Mouse (Mus musculus) hindbrain, postnatal 0 days (tissue): ENCODE results near the gene Etfrf1. TPM values are rescaled to one million over a fixed set of nuclear protein-coding genes. Genes with fewer than 3 reads are reported as not detected.

Source experiments
- ATAC-seq: fragments of 200-750 bp; cut with Nextera tagmentation; 2 replicates; pipeline ENCODE4 v1.8.0; 2017; ENCODE audit warnings: mild to moderate bottlenecking, moderate TSS enrichment, moderate library complexity
- DNase-seq: peaks from one replicate; pipeline ENCODE4 v3.0.0-alpha.2; 2015; ENCODE audit warnings: low spot score
- H3K27ac ChIP-seq: fragments of 300-500 bp; sonication (generic); 2 replicates; pipeline ENCODE4 v1.5.1; 2014; ENCODE audit warnings: mild to moderate bottlenecking
- H3K27me3 ChIP-seq: fragments of 300-500 bp; sonication (generic); 2 replicates; pipeline ENCODE4 v1.6.1; 2014; ENCODE audit warnings: low read length, mixed read lengths; ENCODE audit not compliant: insufficient read depth
- H3K36me3 ChIP-seq: fragments of 300-500 bp; sonication (generic); 2 replicates; pipeline ENCODE4 v1.6.1; 2014; ENCODE audit warnings: low read length, mixed read lengths; ENCODE audit not compliant: insufficient read depth
- H3K4me1 ChIP-seq: fragments of 300-500 bp; sonication (generic); 2 replicates; pipeline ENCODE4 v1.6.1; 2014; ENCODE audit warnings: antibody characterized with exemption, low read length, mixed read lengths; ENCODE audit not compliant: insufficient read depth
- H3K4me2 ChIP-seq: fragments of 300-500 bp; sonication (generic); 2 replicates; pipeline ENCODE4 v1.6.1; 2014; ENCODE audit warnings: low read depth, mild to moderate bottlenecking, low read length, moderate library complexity, mixed read lengths
- H3K4me3 ChIP-seq: fragments of 300-500 bp; sonication (generic); 2 replicates; pipeline ENCODE4 v1.5.1; 2014; ENCODE audit warnings: low read length
- H3K9ac ChIP-seq: fragments of 300-500 bp; sonication (generic); replicated peaks from 2 replicates; pipeline ENCODE4 v1.6.1; 2014; ENCODE audit warnings: mild to moderate bottlenecking, low read length, moderate library complexity, mixed read lengths
- H3K9me3 ChIP-seq: fragments of 300-500 bp; sonication (generic); 2 replicates; pipeline ENCODE4 v1.6.1; 2016; ENCODE audit warnings: low read length, mixed read lengths
- CTCF ChIP-seq: IDR thresholded peaks from 2 replicates; pipeline ENCODE4 v1.5.1; 2016; ENCODE audit warnings: antibody characterized with exemption, control low read depth, low read depth
- WGBS: fragments of 180-500 bp; shearing (Covaris S2); extraction: QIAGEN DNeasy Blood & Tissue Kit; methylation state at CpG from one replicate; pipeline ENCODE4 v1.1.7; 2014; 5-methylcytosine and 5-hydroxymethylcytosine counted together
- polyA plus RNA-seq: library from polyadenylated mRNA; unstranded; fragments of >200 nt; fragmentation: Nextera tagmentation; extraction: Ambion mirVana; gene quantifications from 2 replicates; pipeline ENCODE4 v1.2.1, GENCODE M21; 2015
- total RNA-seq: library from RNA; depleted of rRNA; stranded (reverse); fragments of >200 nt; gene quantifications from 2 replicates; pipeline ENCODE4 v1.2.3, GENCODE M21; 2014

Etfrf1 gene
- total and polyA plus RNA-seq, 2 experiments from 2014 or later = 10.9 to 33.5 TPM

DNA sequence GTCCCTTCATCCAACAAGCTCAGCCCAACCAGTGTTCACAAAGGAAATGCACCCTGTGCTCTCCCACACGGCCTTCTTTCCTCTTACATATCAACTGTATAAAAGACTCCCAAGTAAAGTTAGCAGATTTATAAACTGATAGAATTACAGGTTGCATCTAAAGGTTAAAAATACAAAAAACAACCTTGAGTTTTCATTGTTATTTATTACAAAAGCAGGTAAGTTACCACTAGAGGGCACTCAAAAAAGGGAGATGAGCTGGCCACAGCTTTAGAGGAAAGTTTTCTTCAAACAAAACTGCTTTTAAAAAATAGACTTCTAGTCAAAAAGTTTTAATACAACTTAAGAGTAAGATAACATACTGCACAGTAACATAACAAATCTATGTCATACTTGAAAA lies 31.6 kb downstream of the Etfrf1 start:
- 49% methylated on average over 1 of the region's 1 CpGs for WGBS
- DNase-seq = peak; percentile 65
- peaks cover 16% of the 10 kb centered on the region for H3K36me3 ChIP-seq

DNA sequence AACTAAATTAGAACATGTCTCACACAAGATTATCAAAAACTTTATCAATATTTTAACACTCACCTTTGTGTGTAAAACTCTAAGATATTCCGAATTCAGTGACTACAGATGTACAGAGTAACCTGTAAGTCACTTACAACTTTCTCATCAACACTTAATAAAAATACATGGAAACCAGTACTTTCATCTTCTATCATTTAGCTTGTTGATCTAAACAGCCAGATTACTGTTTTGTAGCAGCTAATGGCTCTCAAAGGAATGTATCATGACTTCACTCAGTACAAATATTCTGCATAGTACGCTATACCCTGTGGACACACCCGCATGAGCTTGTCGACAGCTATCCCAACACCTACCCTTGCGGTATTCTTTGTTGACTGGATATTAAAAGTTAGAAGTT lies 35.9 kb downstream of the Etfrf1 start:
- no peaks in the 10 kb centered on the region for H3K27me3 ChIP-seq
- TF ChIP-seq CTCF = no peak
- H3K4me3 ChIP-seq = no peak overlapping the region
- ATAC-seq (no peak), DNase-seq (no peak)
- 91% methylated on average over 5 of the region's 5 CpGs for WGBS
- H3K27ac ChIP-seq = no peak overlapping the region
- H3K36me3 ChIP-seq = peaks cover 6% of the 10 kb centered on the region
- peaks cover 5% of the 10 kb centered on the region for H3K4me1 ChIP-seq
- H3K4me2 ChIP-seq = no peak overlapping the region
- H3K9ac ChIP-seq = no peak overlapping the region
- no peaks in the 10 kb centered on the region for H3K9me3 ChIP-seq

More for the DNA sequence above, 31.6 kb downstream of the Etfrf1 start:
- ATAC-seq = no peak
- Histone ChIP-seq H3K4me2 (no peak overlapping the region), H3K27ac (no peak overlapping the region), H3K4me1 (no peaks in the 10 kb centered on the region), H3K4me3 (no peak overlapping the region), H3K9ac (no peak overlapping the region), H3K9me3 (no peaks in the 10 kb centered on the region), H3K27me3 (no peaks in the 10 kb centered on the region)
- peak; percentile 66 for TF ChIP-seq CTCF

DNA sequence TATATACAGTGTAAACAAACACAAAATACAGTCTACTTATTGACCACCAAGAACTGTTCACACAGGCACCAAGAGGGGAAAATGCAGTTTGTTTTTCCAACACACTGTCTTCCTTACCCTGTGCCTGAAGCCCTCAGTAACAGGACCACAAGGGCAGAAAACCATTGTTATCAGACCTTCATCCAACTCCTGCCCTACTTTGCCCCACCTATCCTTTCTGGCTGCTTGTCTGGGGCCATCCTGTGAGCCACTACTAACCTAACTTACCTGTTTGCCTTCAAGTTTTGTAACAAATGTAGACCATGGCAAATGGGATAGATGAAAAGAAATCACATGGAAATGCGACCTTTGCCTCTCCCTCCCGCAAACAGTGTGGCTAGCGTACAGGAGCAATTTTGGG lies 37.0 kb downstream of the Etfrf1 start:
- 59% methylated on average over 3 of the region's 3 CpGs for WGBS
- ATAC-seq (no peak), DNase-seq (no peak)
- H3K9me3 ChIP-seq = no peaks in the 10 kb centered on the region
- TF ChIP-seq CTCF = no peak
- no peak overlapping the region for H3K4me3 ChIP-seq
- 0 out of 2 replicates have a peak overlapping the region, but pooled peaks have one; percentile 5 for H3K9ac ChIP-seq
- peaks cover 5% of the 10 kb centered on the region for H3K4me1 ChIP-seq
- H3K27me3 ChIP-seq = no peaks in the 10 kb centered on the region
- H3K4me2 ChIP-seq = peak overlapping the region; percentile 71
- no peak overlapping the region for H3K27ac ChIP-seq
- peaks cover 6% of the 10 kb centered on the region; the same call in 1 of the 2 replicates for H3K36me3 ChIP-seq

DNA sequence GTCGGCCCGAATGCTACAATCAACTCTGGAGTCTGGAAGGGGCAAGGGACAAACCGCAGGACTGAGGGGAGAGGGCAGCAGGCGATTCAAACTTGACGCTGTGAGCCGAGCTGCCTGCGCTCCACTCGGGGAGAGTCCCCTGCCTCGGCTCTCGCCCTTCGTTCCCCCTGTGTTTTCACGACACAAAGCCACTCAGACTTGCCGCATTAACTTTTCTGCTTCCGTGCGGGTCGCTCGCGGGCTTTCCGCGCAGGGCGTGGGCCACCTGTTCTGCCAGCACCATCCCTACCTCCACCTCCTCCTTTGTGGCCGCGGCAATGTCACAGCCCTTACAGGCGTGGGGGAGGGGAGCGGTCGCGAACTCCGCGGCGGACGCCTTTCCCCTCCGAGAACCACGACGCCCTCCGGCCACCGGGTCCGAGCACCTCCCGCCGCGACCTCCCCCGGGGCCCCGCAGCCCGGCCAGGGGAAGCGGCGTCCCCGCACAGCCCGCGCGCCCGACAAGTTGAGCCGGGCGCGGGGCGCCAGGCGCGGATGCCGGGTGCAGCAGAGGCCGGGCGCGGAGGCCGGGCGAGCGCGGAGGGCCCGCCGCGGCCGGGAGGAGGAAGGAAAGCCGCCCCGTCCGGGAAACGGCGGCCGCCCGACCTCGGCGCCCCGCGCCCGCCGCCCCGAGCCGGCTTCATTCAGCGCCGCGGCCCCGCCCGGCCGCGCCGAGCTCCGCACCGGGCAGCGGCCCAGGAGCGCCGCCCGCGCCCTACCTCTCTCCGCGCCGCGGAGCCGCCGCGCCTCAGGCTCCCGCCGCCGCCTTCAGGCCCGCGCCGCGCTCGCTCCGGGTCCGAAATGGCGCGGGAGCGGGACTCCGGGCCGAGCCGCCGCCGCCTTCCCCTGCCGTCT lies 38.6 kb downstream of the Etfrf1 start:
- 1% methylated on average over 65 of the region's 124 CpGs for WGBS
- TF ChIP-seq CTCF = no peak
- Histone ChIP-seq H3K27me3 (no peaks in the 10 kb centered on the region), H3K36me3 (peaks cover 3% of the 10 kb centered on the region; the same call in 1 of the 2 replicates), H3K4me2 (peak overlapping the region; percentile 71), H3K4me3 (peak overlapping the region; percentile 95), H3K4me1 (peaks cover 5% of the 10 kb centered on the region), H3K27ac (peak overlapping the region; percentile 86), H3K9me3 (no peaks in the 10 kb centered on the region), H3K9ac (peak overlapping the region; percentile 94)
- ATAC-seq (peak; percentile 57), DNase-seq (peak; percentile 48)

DNA sequence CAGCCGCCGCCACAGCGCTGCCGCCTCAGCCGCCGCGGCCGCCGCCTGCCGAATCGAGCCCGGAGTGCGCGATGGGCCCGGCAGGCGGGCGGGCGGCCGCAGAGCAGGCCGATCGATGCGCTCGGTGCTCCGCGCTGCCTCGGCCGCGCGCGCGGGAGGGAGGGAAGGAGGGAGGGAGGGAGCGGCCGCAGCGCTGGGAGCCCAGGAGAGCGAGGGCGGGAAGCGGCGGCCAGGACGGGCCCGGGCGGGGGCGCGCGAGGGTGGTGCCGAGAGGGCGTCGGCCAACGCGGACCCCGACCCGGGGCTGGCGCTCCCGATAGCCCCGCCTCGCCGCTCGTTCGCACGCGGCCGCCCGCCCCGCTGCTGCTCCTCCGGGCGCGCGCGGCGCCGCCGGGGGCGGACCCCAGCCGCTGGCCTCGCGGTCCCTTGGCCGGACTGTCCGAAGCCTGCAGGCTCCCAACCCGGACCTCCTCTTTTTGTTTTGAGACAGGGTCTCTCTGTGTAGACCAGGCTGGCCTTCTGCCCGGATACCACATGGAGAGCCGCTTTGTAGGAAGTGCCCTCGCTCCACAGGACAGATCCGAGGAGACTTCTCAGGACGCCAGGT lies 39.4 kb downstream of the Etfrf1 start, which contains the start of gene Kras:
Gene Kras, minus strand, starts transcription at position 55 of the 607 bp plus-strand sequence.
- peak within 1 kb of the TSS; percentile 71 for H3K4me2 ChIP-seq
- under 1% methylated on average over 49 of the region's 83 CpGs for WGBS
- H3K9me3 ChIP-seq = no peaks in the 10 kb centered on the region
- no peaks in the 10 kb centered on the region for H3K27me3 ChIP-seq
- H3K27ac ChIP-seq = peak within 1 kb of the TSS; percentile 86
- peak within 1 kb of the TSS; percentile 95 for H3K4me3 ChIP-seq
- H3K9ac ChIP-seq = peak within 1 kb of the TSS; percentile 94
- no peak for TF ChIP-seq CTCF
- H3K4me1 ChIP-seq = peaks cover 5% of the 10 kb centered on the region
- ATAC-seq (peak; percentile 92), DNase-seq (peak; percentile 96)
- H3K36me3 ChIP-seq = no peaks in the 10 kb centered on the region

DNA sequence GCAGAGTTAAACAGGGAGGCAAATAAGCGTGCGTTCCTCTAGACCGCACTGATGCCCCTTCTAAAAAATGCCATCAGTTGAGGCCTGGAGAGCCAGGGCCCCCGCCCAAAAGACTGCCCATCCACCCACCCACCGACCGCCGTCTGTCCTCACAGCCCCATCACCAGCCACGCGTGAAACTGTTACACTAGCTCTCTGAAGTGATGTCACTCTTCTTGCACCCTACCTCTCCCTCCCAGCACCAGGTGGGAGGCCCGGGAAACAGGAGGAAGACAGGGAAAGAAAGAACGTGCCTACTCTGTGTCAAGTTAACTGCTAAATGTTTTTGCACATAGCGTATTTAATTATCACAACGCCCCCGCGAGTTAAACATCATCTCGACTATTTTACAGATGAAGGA lies 39.9 kb downstream of the Etfrf1 start:
- Histone ChIP-seq H3K36me3 (no peaks in the 10 kb centered on the region), H3K4me1 (peaks cover 5% of the 10 kb centered on the region), H3K4me3 (peak overlapping the region; percentile 95), H3K9ac (peak overlapping the region; percentile 94), H3K4me2 (peak overlapping the region; percentile 71), H3K9me3 (no peaks in the 10 kb centered on the region), H3K27me3 (no peaks in the 10 kb centered on the region), H3K27ac (peak overlapping the region; percentile 86)
- ATAC-seq (peak; percentile 48; the same call in 1 of the 2 replicates), DNase-seq (peak; percentile 44)
- TF ChIP-seq CTCF = no peak
- 11% methylated on average over 16 of the region's 16 CpGs for WGBS
